Mouse (Mus musculus) spleen, postnatal 36 days (tissue): Measurements from ENCODE around the gene Rbm20.

Experiments
- DNase-seq, 2 experiments: peaks; one replicate each; pipeline ENCODE4 v3.0.0; 2022; ENCODE audit warnings: low spot score in 2 of 2, mixed read lengths in 1 of 2

Gene Rbm20

GRCm38 (mm10) chr19:53850166-53850922 lies 173.2 kb downstream of the Rbm20 start:
- peak in 1 of 2 experiments; percentile 17 for DNase-seq

DNA sequence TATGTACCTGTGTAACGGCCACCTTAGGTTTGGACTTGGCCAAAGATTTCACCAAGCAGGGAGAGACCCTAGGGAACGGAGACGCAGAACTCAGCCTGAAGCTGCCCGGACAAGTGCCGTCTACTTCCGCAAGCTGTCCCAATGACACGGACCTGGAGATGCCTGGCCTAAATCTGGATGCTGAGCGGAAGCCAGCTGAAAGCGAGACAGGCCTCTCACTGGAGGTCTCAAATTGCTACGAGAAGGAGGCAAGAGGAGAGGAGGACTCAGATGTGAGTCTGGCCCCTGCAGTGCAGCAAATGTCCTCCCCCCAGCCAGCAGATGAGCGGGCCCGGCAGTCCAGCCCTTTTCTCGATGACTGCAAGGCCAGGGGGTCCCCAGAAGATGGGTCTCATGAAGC lies 174.2 kb downstream of the Rbm20 start:
- no peak for DNase-seq

DNA sequence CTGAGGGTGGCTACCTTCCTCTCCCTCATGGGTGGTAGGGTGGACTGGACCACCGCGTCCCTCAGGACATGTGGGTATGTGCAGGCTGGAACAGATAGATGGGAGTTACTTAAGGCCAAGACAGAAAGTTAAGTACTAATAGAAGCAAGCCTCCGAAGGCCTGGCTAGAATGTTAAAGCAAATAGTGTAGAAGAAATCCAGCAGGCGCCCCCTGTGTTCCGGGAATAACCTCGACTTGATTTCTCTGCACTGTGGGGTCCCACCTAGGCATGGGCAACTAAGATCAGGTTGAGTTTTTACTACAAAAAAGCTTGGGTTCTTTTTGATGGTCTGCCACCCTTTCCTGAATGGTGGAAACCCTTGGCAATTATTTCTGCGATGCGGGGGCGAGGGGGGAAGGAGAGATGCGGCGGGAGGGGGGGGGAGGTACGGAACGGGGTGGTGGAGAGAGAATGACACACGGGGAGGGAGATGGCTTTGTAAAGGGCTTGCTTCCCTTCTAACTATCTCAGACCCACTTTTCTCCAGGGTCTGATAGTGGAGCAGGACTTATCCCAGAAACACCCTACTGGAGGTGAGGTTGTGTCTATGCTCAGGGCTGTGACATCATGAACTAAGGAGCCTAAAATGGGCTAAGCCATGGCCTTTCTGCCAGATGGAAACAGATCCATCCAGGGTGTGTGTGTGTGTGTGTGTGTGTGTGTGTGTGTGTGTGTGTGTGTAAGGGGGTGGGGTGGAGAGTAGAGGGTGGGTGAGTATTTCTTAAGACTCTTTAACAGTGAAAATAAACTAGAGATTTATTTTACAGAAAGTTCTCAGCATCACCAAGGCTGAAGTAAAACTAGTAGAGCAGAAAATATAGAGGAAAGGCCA lies 175.0 kb downstream of the Rbm20 start:
- DNase-seq = no peak

DNA sequence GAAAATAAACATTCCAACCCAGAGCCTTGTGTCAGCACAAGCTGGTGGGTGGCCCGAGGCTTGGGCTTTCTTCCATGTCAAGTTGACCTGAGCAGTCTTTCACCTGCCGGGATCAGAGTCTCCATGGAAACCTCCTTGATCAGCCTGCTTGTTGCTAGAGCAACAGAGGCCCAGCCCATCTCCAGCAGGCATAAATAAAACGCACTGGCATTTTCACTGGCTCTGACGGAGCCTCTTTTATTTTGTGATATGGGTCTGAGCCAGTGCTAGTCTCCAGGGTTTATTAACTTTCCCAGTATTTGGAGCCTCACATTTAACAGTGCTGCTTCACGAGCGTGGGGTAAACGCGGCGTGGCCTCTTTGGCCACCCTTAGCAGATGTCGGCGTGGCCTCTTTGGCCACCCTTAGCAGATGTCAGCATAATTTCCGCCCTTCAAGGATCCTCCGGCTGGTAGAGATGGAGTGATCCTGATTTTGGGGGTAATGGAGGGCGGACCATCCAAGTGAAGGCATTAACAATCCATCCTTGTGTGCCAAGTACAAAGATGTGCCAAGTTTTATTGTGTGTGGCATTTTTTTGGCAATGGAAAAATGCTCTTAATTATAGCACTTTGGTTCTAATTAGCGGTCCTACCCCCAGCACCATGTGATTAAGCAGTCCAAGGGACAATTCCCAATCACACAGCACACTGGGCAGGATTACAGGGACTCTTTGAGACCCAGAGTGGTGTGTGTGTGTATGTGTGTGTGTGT lies 175.8 kb downstream of the Rbm20 start:
- DNase-seq = no peak

DNA sequence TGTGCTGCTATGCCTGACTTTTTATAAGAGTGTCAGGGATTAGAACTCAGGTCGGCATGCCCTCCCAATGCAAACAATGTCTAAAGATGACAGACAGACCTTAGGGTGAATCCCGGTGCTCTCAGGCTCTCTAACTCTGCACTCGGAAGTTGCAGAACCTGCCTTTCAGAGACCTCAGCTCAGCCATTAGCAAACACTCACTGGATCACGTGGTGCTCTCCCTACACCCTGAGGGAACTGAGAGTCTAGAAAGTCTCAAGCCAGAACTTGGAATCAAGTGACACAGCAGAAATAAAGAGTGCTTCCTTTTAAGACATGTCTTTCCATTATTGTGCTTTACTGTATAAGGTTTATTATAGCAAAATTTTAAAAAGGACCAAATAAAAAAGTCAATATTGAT lies 177.9 kb downstream of the Rbm20 start:
- peak in 1 of 2 experiments; percentile 14 for DNase-seq

GRCm38 (mm10) chr19:53855781-53856180 lies 178.7 kb downstream of the Rbm20 start:
- DNase-seq = no peak

- no peak for DNase-seq
These were observed 179.7 kb downstream of the Rbm20 start for GRCm38 (mm10) chr19:53856794-53857193.

DNA sequence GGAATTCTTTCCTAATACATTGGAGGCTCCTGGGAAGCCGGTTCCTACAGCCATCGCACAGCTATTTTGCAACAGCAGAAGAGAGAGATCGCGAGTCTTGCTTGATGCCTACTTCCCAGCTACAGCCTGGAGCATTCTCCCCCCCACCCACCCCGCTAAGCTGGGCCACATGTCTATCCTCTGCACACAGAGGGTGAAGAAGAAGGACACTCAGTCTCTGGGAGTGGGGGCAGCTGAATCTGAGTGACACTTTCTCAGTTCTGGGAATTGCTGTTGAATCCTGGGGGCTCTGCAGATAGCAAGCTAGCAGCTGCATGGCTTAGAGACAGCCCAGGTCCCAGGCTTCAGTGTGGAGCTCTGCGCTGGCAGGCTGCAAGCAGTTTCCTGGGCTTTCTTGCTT lies 180.9 kb downstream of the Rbm20 start:
- DNase-seq = no peak

DNA sequence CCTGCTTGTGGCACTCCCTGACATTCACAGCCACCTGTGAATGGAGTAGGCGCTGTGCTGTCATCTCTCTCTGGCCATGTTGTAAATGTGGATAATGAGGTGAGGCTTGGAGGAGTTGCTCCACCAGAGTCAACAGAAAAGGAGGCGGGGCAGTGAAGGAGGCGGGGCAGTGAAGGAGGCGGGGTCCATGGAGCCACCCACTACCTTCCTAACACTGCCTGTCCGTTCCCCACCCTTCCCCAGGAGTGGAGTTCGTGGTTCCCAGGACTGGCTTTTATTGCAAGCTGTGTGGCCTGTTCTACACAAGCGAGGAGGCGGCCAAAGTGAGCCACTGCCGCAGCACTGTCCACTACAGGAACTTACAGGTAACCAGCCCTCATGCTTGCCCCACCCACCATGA lies 182.0 kb downstream of the Rbm20 start:
- DNase-seq = no peak

DNA sequence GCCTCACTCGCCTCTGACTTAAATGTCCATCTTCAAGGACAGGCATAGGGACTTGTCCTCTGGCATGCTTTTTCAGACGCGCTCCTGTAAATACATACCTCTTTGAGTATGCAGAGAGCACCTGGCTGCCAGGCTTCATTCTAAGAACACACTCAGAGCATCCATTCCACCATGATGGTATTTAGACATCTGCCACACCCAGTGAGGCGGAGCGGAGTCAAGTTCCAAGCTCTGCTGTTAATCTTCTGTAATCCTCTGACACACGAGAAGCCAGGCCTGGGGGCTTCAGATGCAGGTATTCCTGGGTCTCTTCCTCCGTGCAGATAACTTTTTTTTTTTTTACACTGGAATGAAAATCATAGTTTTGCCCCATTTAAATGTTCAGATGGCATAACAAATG lies 182.5 kb downstream of the Rbm20 start:
- DNase-seq = no peak

DNA sequence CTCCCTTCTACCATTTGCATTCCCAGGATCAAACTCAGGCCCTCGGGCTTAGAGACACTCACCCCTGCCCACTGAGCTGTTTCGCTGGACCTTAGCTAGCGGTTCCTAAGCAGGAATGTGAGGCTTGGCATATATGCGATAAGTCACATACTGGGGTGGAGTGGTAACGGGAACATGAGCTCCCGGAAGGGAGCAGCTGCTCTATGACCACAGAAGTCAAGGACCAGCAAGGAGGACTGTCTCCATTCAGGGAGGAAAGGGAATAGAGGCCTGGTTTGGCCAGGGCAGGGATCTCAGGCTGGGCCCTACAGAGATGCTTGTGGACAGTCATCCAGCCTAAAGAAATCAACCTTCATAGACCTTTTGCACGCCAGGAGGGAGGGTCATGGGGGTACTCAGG lies 184.2 kb downstream of the Rbm20 start:
- DNase-seq = no peak

- DNase-seq = no peak
These were observed 185.6 kb downstream of the Rbm20 start for GRCm38 (mm10) chr19:53862573-53863246.

DNA sequence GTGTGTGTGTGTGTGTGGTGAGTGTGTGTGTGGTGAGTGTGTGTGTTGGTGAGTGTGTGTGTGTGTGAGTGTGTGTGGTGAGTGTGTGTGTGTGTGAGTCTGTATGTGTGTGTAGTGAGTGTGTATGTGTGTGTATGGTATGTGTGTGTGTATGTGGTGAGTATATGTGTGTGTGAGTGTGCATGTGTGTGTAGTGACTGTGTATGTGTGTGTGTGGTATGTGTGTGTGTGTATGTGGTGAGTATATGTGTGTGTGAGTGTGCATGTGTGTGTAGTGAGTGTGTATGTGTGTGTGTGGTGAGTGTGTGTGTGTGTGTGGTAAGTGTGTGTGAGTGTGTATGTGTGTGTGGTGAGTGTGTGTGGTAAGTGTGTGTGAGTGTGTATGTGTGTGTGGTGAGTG lies 190.1 kb downstream of the Rbm20 start:
- DNase-seq = no peak

GRCm38 (mm10) chr19:53868125-53868524 lies 191.0 kb downstream of the Rbm20 start:
- no peak for DNase-seq

DNA sequence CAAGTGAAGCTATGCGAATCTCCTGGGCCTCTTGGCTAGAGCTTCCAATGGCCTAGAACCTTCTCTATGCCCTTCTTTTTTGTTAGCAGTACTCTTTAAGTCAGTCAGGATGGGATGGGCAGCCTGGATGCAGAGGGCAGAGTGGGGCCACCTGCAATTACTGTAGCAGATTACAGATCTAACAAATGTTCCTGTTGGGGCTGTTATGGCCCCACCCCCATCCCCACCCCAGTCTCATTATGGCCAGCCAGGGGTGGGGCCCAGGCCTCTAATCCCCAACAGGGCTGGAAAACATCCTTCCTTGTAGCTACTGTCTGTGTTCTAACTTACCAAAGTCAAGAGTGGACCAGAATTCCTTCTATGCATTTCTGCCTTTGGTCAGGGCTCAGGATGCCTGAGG lies 191.7 kb downstream of the Rbm20 start:
- peak in 1 of 2 experiments; percentile 29 for DNase-seq

GRCm38 (mm10) chr19:53869427-53870385 lies 192.6 kb downstream of the Rbm20 start:
- DNase-seq = peak; percentile 74 to 78

DNA sequence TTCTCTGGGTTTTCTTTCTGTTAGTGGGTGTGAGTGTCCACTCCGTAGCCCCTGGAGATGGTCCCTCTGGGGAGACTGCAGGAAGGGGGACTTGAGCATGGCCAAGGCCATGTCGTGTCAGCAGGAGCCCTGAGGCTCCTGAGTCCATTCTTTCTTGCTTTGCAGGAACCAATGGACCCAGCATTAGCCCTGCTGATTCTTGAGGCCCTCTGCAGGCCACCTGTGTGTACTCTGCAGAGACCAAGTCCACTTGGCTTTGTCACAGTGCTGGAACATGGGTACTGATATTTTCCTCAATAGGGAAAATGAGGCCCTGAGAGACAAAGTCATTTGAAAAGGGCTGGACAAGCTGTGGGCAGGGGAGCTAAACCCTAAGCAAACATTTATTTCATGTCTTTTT lies 193.5 kb downstream of the Rbm20 start:
- DNase-seq = no peak

GRCm38 (mm10) chr19:53871502-53871901 lies 194.4 kb downstream of the Rbm20 start:
- DNase-seq = peak in 1 of 2 experiments; percentile 34

- DNase-seq = no peak
These were observed 196.0 kb downstream of the Rbm20 start for GRCm38 (mm10) chr19:53872994-53873713.

DNA sequence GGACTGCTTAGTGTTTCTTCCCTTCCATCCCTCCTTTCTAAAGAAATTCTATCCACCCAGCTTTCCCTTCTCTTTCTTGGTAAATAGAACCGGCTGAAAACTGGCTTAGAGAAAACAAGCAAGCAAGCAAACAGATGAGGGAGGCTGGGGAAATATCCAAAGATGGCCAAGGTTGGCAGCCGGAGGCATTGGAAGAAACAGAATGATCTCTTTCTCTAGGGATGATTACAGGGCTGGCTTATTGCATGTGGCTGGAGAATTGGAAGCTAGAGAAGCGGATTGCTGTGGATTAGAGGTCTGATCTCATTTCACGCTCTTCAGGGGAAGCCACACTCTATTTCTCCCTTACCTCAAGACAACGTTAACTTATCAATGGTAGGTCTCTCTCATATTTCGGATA lies 198.1 kb downstream of the Rbm20 start:
- DNase-seq = no peak
